Mouse (Mus musculus) midbrain, embryonic 10.5 days (tissue): Measurements from ENCODE around the gene Prss40. TPM values are rescaled to one million over a fixed set of nuclear protein-coding genes. Genes with fewer than 3 reads are reported as not detected.
"Not testable (repeated sequence)": the region's sequence is repeated elsewhere in the genome, so short reads cannot be mapped to it uniquely, and the experiment has no call there.

Source experiments
- DNase-seq: peaks from one replicate; pipeline ENCODE4 v3.0.0-alpha.2; 2017; ENCODE audit warnings: low spot score
- H3K27ac ChIP-seq: fragments of 300-500 bp; sonication (generic); replicated peaks from 2 replicates; pipeline ENCODE4 v1.5.1; 2016; ENCODE audit warnings: mild to moderate bottlenecking
- H3K27me3 ChIP-seq: fragments of 300-500 bp; sonication (generic); 2 replicates; pipeline ENCODE4 v1.6.1; 2016; ENCODE audit warnings: low read depth, mild to moderate bottlenecking; ENCODE audit not compliant: poor library complexity, severe bottlenecking
- H3K36me3 ChIP-seq: fragments of 300-500 bp; sonication (generic); 2 replicates; pipeline ENCODE4 v1.6.1; 2016; ENCODE audit warnings: mild to moderate bottlenecking, moderate library complexity
- H3K4me1 ChIP-seq: fragments of 300-500 bp; sonication (generic); 2 replicates; pipeline ENCODE4 v1.6.1; 2016
- H3K4me3 ChIP-seq: fragments of 300-500 bp; sonication (generic); 2 replicates; pipeline ENCODE4 v1.5.1; 2016; ENCODE audit warnings: mild to moderate bottlenecking, moderate library complexity
- H3K9me3 ChIP-seq: fragments of 300-500 bp; sonication (generic); replicated peaks from 2 replicates; pipeline ENCODE4 v1.6.1; 2016; ENCODE audit warnings: mild to moderate bottlenecking
- WGBS: fragments of 180-500 bp; shearing (Covaris S2); methylation state at CpG from one replicate; pipeline ENCODE4 v1.1.7; 2016; 5-methylcytosine and 5-hydroxymethylcytosine counted together
- polyA plus RNA-seq: library from polyadenylated mRNA; unstranded; fragments of >200 nt; fragmentation: Nextera tagmentation; extraction: Ambion mirVana; gene quantifications from 2 replicates; pipeline ENCODE4 v1.2.1, GENCODE M21; 2016

The Prss40 gene
- polyA plus RNA-seq, 1 experiment from 2014 or later = not detected

GRCm38 (mm10) chr1:34522205-34522849 lies 38.4 kb downstream of the Prss40 start:
- H3K9me3 ChIP-seq = no peaks in the 10 kb centered on the region
- no peaks in the 10 kb centered on the region for H3K4me1 ChIP-seq
- no peaks in the 10 kb centered on the region for H3K36me3 ChIP-seq
- H3K27ac ChIP-seq = no peak overlapping the region
- no peaks in the 10 kb centered on the region for H3K27me3 ChIP-seq
- WGBS = 84% methylated on average over 6 of the region's 6 CpGs
- no peak overlapping the region for H3K4me3 ChIP-seq
- no peak for DNase-seq

- H3K36me3 ChIP-seq = no peaks in the 10 kb centered on the region
- WGBS = 80% methylated on average over 1 of the region's 1 CpGs
- H3K4me1 ChIP-seq = no peaks in the 10 kb centered on the region
- H3K27me3 ChIP-seq = no peaks in the 10 kb centered on the region
- no peak overlapping the region for H3K27ac ChIP-seq
- H3K4me3 ChIP-seq = no peak overlapping the region
- DNase-seq = no peak
- no peaks in the 10 kb centered on the region for H3K9me3 ChIP-seq
Measured at GRCm38 (mm10) chr1:34518259-34518658, 42.5 kb downstream of the Prss40 start.

GRCm38 (mm10) chr1:34517797-34518196 lies 42.9 kb downstream of the Prss40 start:
- H3K27me3 ChIP-seq, H3K4me1 ChIP-seq, H3K27ac ChIP-seq, H3K9me3 ChIP-seq, H3K4me3 ChIP-seq, H3K36me3 ChIP-seq, DNase-seq: not testable (repeated sequence)
- 68% methylated on average over 1 of the region's 1 CpGs for WGBS

GRCm38 (mm10) chr1:34517297-34517696 lies 43.4 kb downstream of the Prss40 start:
- H3K9me3 ChIP-seq, H3K27me3 ChIP-seq, H3K36me3 ChIP-seq, H3K4me3 ChIP-seq, H3K27ac ChIP-seq, DNase-seq, H3K4me1 ChIP-seq: not testable (repeated sequence)
- 75% methylated on average over 6 of the region's 6 CpGs for WGBS

GRCm38 (mm10) chr1:34516595-34516994 lies 44.1 kb downstream of the Prss40 start:
- Histone ChIP-seq H3K27me3 (no peaks in the 10 kb centered on the region), H3K27ac (no peak overlapping the region), H3K4me1 (no peaks in the 10 kb centered on the region), H3K4me3 (no peak overlapping the region), H3K9me3 (no peaks in the 10 kb centered on the region), H3K36me3 (no peaks in the 10 kb centered on the region)
- WGBS = 57% methylated on average over 5 of the region's 5 CpGs
- no peak for DNase-seq

GRCm38 (mm10) chr1:34513068-34513467 lies 47.7 kb downstream of the Prss40 start:
- Histone ChIP-seq H3K27me3 (no peaks in the 10 kb centered on the region), H3K36me3 (no peaks in the 10 kb centered on the region), H3K9me3 (no peaks in the 10 kb centered on the region; the same call in 1 of the 2 replicates), H3K4me1 (peaks cover 12% of the 10 kb centered on the region), H3K27ac (no peak overlapping the region), H3K4me3 (no peak overlapping the region)
- no peak for DNase-seq
- 74% methylated on average over 4 of the region's 4 CpGs for WGBS

GRCm38 (mm10) chr1:34511027-34511426 lies 49.7 kb downstream of the Prss40 start:
- DNase-seq = peak; percentile 59
- Histone ChIP-seq H3K27ac (no peak overlapping the region), H3K4me1 (peaks cover 12% of the 10 kb centered on the region), H3K4me3 (peak overlapping the region; percentile 20; the same call in 1 of the 2 replicates), H3K27me3 (no peaks in the 10 kb centered on the region), H3K36me3 (no peaks in the 10 kb centered on the region), H3K9me3 (no peaks in the 10 kb centered on the region; the same call in 1 of the 2 replicates)
- WGBS = 9% methylated on average over 3 of the region's 3 CpGs

GRCm38 (mm10) chr1:34510575-34510981 lies 50.2 kb downstream of the Prss40 start:
- Histone ChIP-seq H3K27ac (no peak overlapping the region; the same call in 1 of the 2 replicates), H3K4me3 (peak overlapping the region; percentile 20), H3K36me3 (no peaks in the 10 kb centered on the region), H3K9me3 (no peaks in the 10 kb centered on the region; the same call in 1 of the 2 replicates), H3K27me3 (no peaks in the 10 kb centered on the region), H3K4me1 (peaks cover 12% of the 10 kb centered on the region)
- 8% methylated on average over 7 of the region's 7 CpGs for WGBS
- DNase-seq = peak; percentile 22

GRCm38 (mm10) chr1:34507986-34508385 lies 52.8 kb downstream of the Prss40 start:
- Histone ChIP-seq H3K9me3 (no peaks in the 10 kb centered on the region; the same call in 1 of the 2 replicates), H3K27ac (no peak overlapping the region), H3K36me3 (no peaks in the 10 kb centered on the region), H3K4me3 (no peak overlapping the region), H3K27me3 (no peaks in the 10 kb centered on the region), H3K4me1 (peaks cover 17% of the 10 kb centered on the region)
- WGBS = 88% methylated on average over 3 of the region's 3 CpGs
- DNase-seq = no peak

GRCm38 (mm10) chr1:34505970-34506551 lies 54.7 kb downstream of the Prss40 start:
- WGBS = 82% methylated on average over 4 of the region's 4 CpGs
- H3K4me3 ChIP-seq = no peak overlapping the region
- no peaks in the 10 kb centered on the region; the same call in 1 of the 2 replicates for H3K9me3 ChIP-seq
- no peak overlapping the region for H3K27ac ChIP-seq
- H3K27me3 ChIP-seq = no peaks in the 10 kb centered on the region
- H3K4me1 ChIP-seq = peaks cover 16% of the 10 kb centered on the region
- no peak for DNase-seq
- H3K36me3 ChIP-seq = no peaks in the 10 kb centered on the region

GRCm38 (mm10) chr1:34505307-34505706 lies 55.4 kb downstream of the Prss40 start:
- no peak overlapping the region for H3K27ac ChIP-seq
- peaks cover 8% of the 10 kb centered on the region for H3K4me1 ChIP-seq
- DNase-seq = no peak
- H3K9me3 ChIP-seq = no peaks in the 10 kb centered on the region; the same call in 1 of the 2 replicates
- H3K27me3 ChIP-seq = no peaks in the 10 kb centered on the region
- H3K36me3 ChIP-seq = no peaks in the 10 kb centered on the region
- no peak overlapping the region for H3K4me3 ChIP-seq
- WGBS = 68% methylated on average over 7 of the region's 7 CpGs

GRCm38 (mm10) chr1:34502991-34503390 lies 57.8 kb downstream of the Prss40 start:
- 0 out of 2 replicates have a peak, but pooled peaks cover 5% of the 10 kb centered on the region for H3K4me1 ChIP-seq
- H3K9me3 ChIP-seq = no peaks in the 10 kb centered on the region; the same call in 1 of the 2 replicates
- H3K36me3 ChIP-seq = no peaks in the 10 kb centered on the region
- H3K27me3 ChIP-seq = no peaks in the 10 kb centered on the region
- WGBS = 46% methylated on average over 3 of the region's 3 CpGs
- H3K27ac ChIP-seq = no peak overlapping the region
- no peak overlapping the region for H3K4me3 ChIP-seq
- DNase-seq = no peak
